Mouse (Mus musculus) embryonic facial prominence, embryonic 12.5 days (tissue): ENCODE data around the gene Cdc42se1. TPM values are rescaled to one million over a fixed set of nuclear protein-coding genes. Genes with fewer than 3 reads are reported as not detected.
"Not testable (repeated sequence)": the region's sequence is repeated elsewhere in the genome, so short reads cannot be mapped to it uniquely, and the experiment has no call there.

Experiments
- ATAC-seq: fragments of 200-750 bp; cut with Nextera tagmentation; 2 replicates; pipeline ENCODE4 v1.8.0; 2017; ENCODE audit not compliant: insufficient number of reproducible peaks, insufficient read depth, low FRiP score, low TSS enrichment
- H3K27ac ChIP-seq: fragments of 300-500 bp; sonication (generic); 2 replicates; pipeline ENCODE4 v1.5.1; 2016; ENCODE audit warnings: mild to moderate bottlenecking
- H3K27me3 ChIP-seq: fragments of 300-500 bp; sonication (generic); 2 replicates; pipeline ENCODE4 v1.6.1; 2016; ENCODE audit warnings: mild to moderate bottlenecking, moderate library complexity
- H3K36me3 ChIP-seq: fragments of 300-500 bp; sonication (generic); 2 replicates; pipeline ENCODE4 v1.6.1; 2016; ENCODE audit warnings: mild to moderate bottlenecking
- H3K4me1 ChIP-seq: fragments of 300-500 bp; sonication (generic); 2 replicates; pipeline ENCODE4 v1.6.1; 2016
- H3K4me2 ChIP-seq: fragments of 300-500 bp; sonication (generic); replicated peaks from 2 replicates; pipeline ENCODE4 v1.6.1; 2016; ENCODE audit warnings: mild to moderate bottlenecking, moderate library complexity
- H3K4me3 ChIP-seq: fragments of 300-500 bp; sonication (generic); 2 replicates; pipeline ENCODE4 v1.5.1; 2016; ENCODE audit warnings: mild to moderate bottlenecking
- H3K9ac ChIP-seq: fragments of 300-500 bp; sonication (generic); 2 replicates; pipeline ENCODE4 v1.6.1; 2016; ENCODE audit warnings: mild to moderate bottlenecking, moderate library complexity
- H3K9me3 ChIP-seq: fragments of 300-500 bp; sonication (generic); 2 replicates; pipeline ENCODE4 v1.6.1; 2016; ENCODE audit warnings: mild to moderate bottlenecking, moderate library complexity
- WGBS: fragments of 180-500 bp; shearing (Covaris S2); methylation state at CpG from one replicate; pipeline ENCODE4 v1.1.7; 2016; 5-methylcytosine and 5-hydroxymethylcytosine counted together
- polyA plus RNA-seq: library from polyadenylated mRNA; unstranded; fragments of >200 nt; fragmentation: Nextera tagmentation; extraction: Ambion mirVana; gene quantifications from 2 replicates; pipeline ENCODE4 v1.2.1, GENCODE M21; 2016

Gene Cdc42se1
- polyA plus RNA-seq, 1 experiment from 2014 or later = 82.3 TPM

GRCm38 (mm10) chr3:95203880-95204279, 24.7 kb upstream of the Cdc42se1 start:
- Histone ChIP-seq H3K4me3 (no peak overlapping the region), H3K27me3 (no peaks in the 10 kb centered on the region), H3K27ac (no peak overlapping the region), H3K9ac (no peak overlapping the region), H3K36me3 (peaks cover 66% of the 10 kb centered on the region), H3K4me2 (no peak overlapping the region), H3K4me1 (no peaks in the 10 kb centered on the region), H3K9me3 (no peaks in the 10 kb centered on the region)
- 91% methylated on average over 6 of the region's 6 CpGs for WGBS
- ATAC-seq = no peak

- 90% methylated on average over 4 of the region's 4 CpGs for WGBS
- peaks cover 43% of the 10 kb centered on the region for H3K36me3 ChIP-seq
- H3K9me3 ChIP-seq = no peaks in the 10 kb centered on the region
Measured at GRCm38 (mm10) chr3:95208286-95208685, 20.2 kb upstream of the Cdc42se1 start.

GRCm38 (mm10) chr3:95210585-95210984, 17.9 kb upstream of the Cdc42se1 start:
- H3K4me2 ChIP-seq = no peak overlapping the region
- ATAC-seq = no peak
- H3K9me3 ChIP-seq = no peaks in the 10 kb centered on the region
- no peaks in the 10 kb centered on the region for H3K4me1 ChIP-seq
- no peaks in the 10 kb centered on the region for H3K27me3 ChIP-seq
- peaks cover 36% of the 10 kb centered on the region for H3K36me3 ChIP-seq
- WGBS = 79% methylated on average over 2 of the region's 2 CpGs
- H3K27ac ChIP-seq = no peak overlapping the region
- no peak overlapping the region for H3K4me3 ChIP-seq
- H3K9ac ChIP-seq = no peak overlapping the region

More at GRCm38 (mm10) chr3:95208286-95208685, 20.2 kb upstream of the Cdc42se1 start:
- H3K9ac ChIP-seq = no peak overlapping the region
- H3K27me3 ChIP-seq = no peaks in the 10 kb centered on the region
- H3K27ac ChIP-seq = no peak overlapping the region
- no peak overlapping the region for H3K4me3 ChIP-seq
- no peak overlapping the region for H3K4me2 ChIP-seq
- no peaks in the 10 kb centered on the region for H3K4me1 ChIP-seq
- ATAC-seq = no peak

- ATAC-seq, H3K9me3 ChIP-seq, H3K4me1 ChIP-seq, H3K4me2 ChIP-seq, H3K27ac ChIP-seq, H3K27me3 ChIP-seq, H3K9ac ChIP-seq, H3K4me3 ChIP-seq: not testable (repeated sequence)
- peaks cover 24% of the 10 kb centered on the region for H3K36me3 ChIP-seq
- WGBS = 92% methylated on average over 7 of the region's 10 CpGs
Measured at GRCm38 (mm10) chr3:95212889-95213608, 15.5 kb upstream of the Cdc42se1 start.

GRCm38 (mm10) chr3:95213609-95213975, 14.9 kb upstream of the Cdc42se1 start:
- H3K4me1 ChIP-seq = peaks cover 12% of the 10 kb centered on the region
- no peaks in the 10 kb centered on the region for H3K27me3 ChIP-seq
- no peak overlapping the region for H3K4me2 ChIP-seq
- WGBS = 93% methylated on average over 1 of the region's 1 CpGs
- peaks cover 19% of the 10 kb centered on the region for H3K36me3 ChIP-seq
- H3K9ac ChIP-seq = no peak overlapping the region
- H3K9me3 ChIP-seq = no peaks in the 10 kb centered on the region
- ATAC-seq = no peak
- H3K27ac ChIP-seq = no peak overlapping the region
- no peak overlapping the region for H3K4me3 ChIP-seq

- H3K4me1 ChIP-seq = peaks cover 12% of the 10 kb centered on the region
- peak overlapping the region; percentile 63 for H3K4me2 ChIP-seq
- H3K27ac ChIP-seq = peak overlapping the region; percentile 99
- H3K36me3 ChIP-seq = peaks cover 26% of the 10 kb centered on the region
- 15% methylated on average over 4 of the region's 4 CpGs for WGBS
- H3K9me3 ChIP-seq = no peaks in the 10 kb centered on the region
- peak overlapping the region; percentile 72 for H3K4me3 ChIP-seq
- ATAC-seq = no peak
- H3K27me3 ChIP-seq = no peaks in the 10 kb centered on the region
- peak overlapping the region; percentile 92 for H3K9ac ChIP-seq
Measured at GRCm38 (mm10) chr3:95216655-95217254, 11.8 kb upstream of the Cdc42se1 start.

- H3K9me3 ChIP-seq = no peaks in the 10 kb centered on the region
- H3K27me3 ChIP-seq = no peaks in the 10 kb centered on the region
- WGBS = under 1% methylated on average over 56 of the region's 56 CpGs
- peaks cover 26% of the 10 kb centered on the region for H3K36me3 ChIP-seq
- peak; percentile 93 for ATAC-seq
- peak within 1 kb of the TSS; percentile 72 for H3K4me3 ChIP-seq
- peak within 1 kb of the TSS; percentile 63 for H3K4me2 ChIP-seq
- peaks cover 12% of the 10 kb centered on the region for H3K4me1 ChIP-seq
- H3K9ac ChIP-seq = peak within 1 kb of the TSS; percentile 92
- peak within 1 kb of the TSS; percentile 99 for H3K27ac ChIP-seq
Measured at GRCm38 (mm10) chr3:95217255-95218134, 11.0 kb upstream of the Cdc42se1 start, which contains the start of gene Gabpb2. Gene Gabpb2, minus strand, starts transcription at chr3:95217916.

GRCm38 (mm10) chr3:95218466-95219137, 9.9 kb upstream of the Cdc42se1 start:
- peaks cover 35% of the 10 kb centered on the region for H3K36me3 ChIP-seq

GRCm38 (mm10) chr3:95223041-95223440, 5.5 kb upstream of the Cdc42se1 start:
- no peaks in the 10 kb centered on the region for H3K27me3 ChIP-seq
- no peak overlapping the region for H3K4me2 ChIP-seq
- peaks cover 39% of the 10 kb centered on the region for H3K36me3 ChIP-seq
- H3K9me3 ChIP-seq = no peaks in the 10 kb centered on the region
- no peak overlapping the region for H3K27ac ChIP-seq
- H3K4me3 ChIP-seq = no peak overlapping the region
- peaks cover 15% of the 10 kb centered on the region for H3K4me1 ChIP-seq
- H3K9ac ChIP-seq = no peak overlapping the region
- WGBS = 94% methylated on average over 2 of the region's 2 CpGs
- no peak for ATAC-seq

More at GRCm38 (mm10) chr3:95218466-95219137, 9.9 kb upstream of the Cdc42se1 start:
- Histone ChIP-seq H3K4me3 (peak overlapping the region; percentile 72), H3K27me3 (no peaks in the 10 kb centered on the region), H3K9ac (peak overlapping the region; percentile 92; the same call in 1 of the 2 replicates), H3K9me3 (no peaks in the 10 kb centered on the region), H3K4me2 (peak overlapping the region; percentile 63), H3K4me1 (peaks cover 12% of the 10 kb centered on the region), H3K27ac (peak overlapping the region; percentile 99)
- whole genome bisulfite sequencing = 76% methylated on average over 6 of the region's 6 CpGs
- no peak for ATAC-seq

GRCm38 (mm10) chr3:95224295-95224694, 4.2 kb upstream of the Cdc42se1 start:
- 31% methylated on average over 6 of the region's 6 CpGs for WGBS
- Histone ChIP-seq H3K36me3 (peaks cover 39% of the 10 kb centered on the region), H3K27me3 (no peaks in the 10 kb centered on the region), H3K4me3 (no peak overlapping the region), H3K9ac (no peak overlapping the region; the same call in 1 of the 2 replicates), H3K27ac (no peak overlapping the region), H3K4me2 (no peak overlapping the region; the same call in 1 of the 2 replicates), H3K9me3 (no peaks in the 10 kb centered on the region), H3K4me1 (peaks cover 10% of the 10 kb centered on the region)
- ATAC-seq = no peak

- Histone ChIP-seq H3K36me3 (peaks cover 34% of the 10 kb centered on the region), H3K4me3 (peak overlapping the region; percentile 80), H3K4me1 (peaks cover 33% of the 10 kb centered on the region)
Measured at GRCm38 (mm10) chr3:95227214-95227613, 1.3 kb upstream of the Cdc42se1 start.

More at GRCm38 (mm10) chr3:95227214-95227613, 1.3 kb upstream of the Cdc42se1 start:
- 7% methylated on average over 1 of the region's 1 CpGs for WGBS
- H3K27ac ChIP-seq = peak overlapping the region; percentile 64
- no peaks in the 10 kb centered on the region for H3K9me3 ChIP-seq
- H3K9ac ChIP-seq = peak overlapping the region; percentile 92
- no peaks in the 10 kb centered on the region for H3K27me3 ChIP-seq
- peak overlapping the region; percentile 79 for H3K4me2 ChIP-seq
- no peak for ATAC-seq
